Mouse (Mus musculus): Measurements from ENCODE around the gene Ip6k1. TPM values are rescaled to one million over a fixed set of nuclear protein-coding genes. Genes with fewer than 3 reads are reported as not detected.

The Ip6k1 gene
- polyA plus RNA-seq, 2 experiments = 34.6 to 83.3 TPM

DNA sequence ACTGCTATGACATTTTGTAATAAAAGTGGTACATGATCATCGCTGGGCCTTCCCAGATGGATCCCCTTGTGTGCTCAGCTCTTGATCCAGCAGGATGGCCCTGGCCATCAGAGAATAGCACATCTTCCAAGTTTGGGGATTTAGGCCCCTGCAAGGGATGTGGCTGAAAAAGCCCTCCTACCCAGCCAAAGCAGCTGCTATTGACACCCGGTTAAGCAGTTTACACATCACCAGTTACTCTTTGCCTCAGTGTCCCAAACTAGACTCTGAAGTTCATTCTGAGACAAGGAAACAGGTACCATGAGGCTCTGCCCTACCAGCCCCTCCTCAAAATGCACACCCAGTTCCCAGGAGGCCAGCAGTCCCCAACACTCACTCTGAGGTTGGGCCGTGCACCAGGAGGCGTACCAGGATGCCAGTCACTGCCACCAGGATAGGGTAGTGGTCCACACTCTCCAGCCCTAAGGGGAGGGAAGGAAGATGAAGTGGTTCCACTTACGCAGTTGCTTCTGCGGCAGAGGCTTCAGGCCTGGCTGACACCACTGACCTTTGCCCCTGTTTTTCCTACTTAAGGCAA lies 53.4 kb downstream of the Ip6k1 start:
- Histone ChIP-seq H3K36me3 (ENCODE audit: control insufficient read depth, insufficient read depth, low read length) (peaks cover 73% of the 10 kb centered on the region), H3K27ac (replicated peaks; ENCODE audit: low read depth, low read length) (no peak overlapping the region), H3K4me2 (replicated peaks; ENCODE audit: low read depth, low read length, severe bottlenecking) (no peak overlapping the region), H3K27me3 (ENCODE audit: control insufficient read depth, insufficient read depth, low read length) (no peaks in the 10 kb centered on the region), H3K4me3 (replicated peaks; ENCODE audit: low read length) (no peak overlapping the region), H3K9me3 (ENCODE audit: control insufficient read depth, low read length) (no peaks in the 10 kb centered on the region), H3K9ac (ENCODE audit: low read depth, low read length, severe bottlenecking) (no peak overlapping the region), H3K4me1 (ENCODE audit: control insufficient read depth, insufficient read depth, low read length) (peaks cover 5% of the 10 kb centered on the region; the same call in 1 of the 2 replicates)
- no peak for TF ChIP-seq POLR2A (IDR thresholded peaks at IDR 0.05; ENCODE audit: borderline replicate concordance, extremely low read depth, insufficient read depth, insufficient read length)
- ATAC-seq (ENCODE audit: low FRiP score, low read depth) (no peak), DNase-seq (ENCODE audit: low spot score) (no peak)
- WGBS = 87% methylated on average over 6 of the region's 6 CpGs

DNA sequence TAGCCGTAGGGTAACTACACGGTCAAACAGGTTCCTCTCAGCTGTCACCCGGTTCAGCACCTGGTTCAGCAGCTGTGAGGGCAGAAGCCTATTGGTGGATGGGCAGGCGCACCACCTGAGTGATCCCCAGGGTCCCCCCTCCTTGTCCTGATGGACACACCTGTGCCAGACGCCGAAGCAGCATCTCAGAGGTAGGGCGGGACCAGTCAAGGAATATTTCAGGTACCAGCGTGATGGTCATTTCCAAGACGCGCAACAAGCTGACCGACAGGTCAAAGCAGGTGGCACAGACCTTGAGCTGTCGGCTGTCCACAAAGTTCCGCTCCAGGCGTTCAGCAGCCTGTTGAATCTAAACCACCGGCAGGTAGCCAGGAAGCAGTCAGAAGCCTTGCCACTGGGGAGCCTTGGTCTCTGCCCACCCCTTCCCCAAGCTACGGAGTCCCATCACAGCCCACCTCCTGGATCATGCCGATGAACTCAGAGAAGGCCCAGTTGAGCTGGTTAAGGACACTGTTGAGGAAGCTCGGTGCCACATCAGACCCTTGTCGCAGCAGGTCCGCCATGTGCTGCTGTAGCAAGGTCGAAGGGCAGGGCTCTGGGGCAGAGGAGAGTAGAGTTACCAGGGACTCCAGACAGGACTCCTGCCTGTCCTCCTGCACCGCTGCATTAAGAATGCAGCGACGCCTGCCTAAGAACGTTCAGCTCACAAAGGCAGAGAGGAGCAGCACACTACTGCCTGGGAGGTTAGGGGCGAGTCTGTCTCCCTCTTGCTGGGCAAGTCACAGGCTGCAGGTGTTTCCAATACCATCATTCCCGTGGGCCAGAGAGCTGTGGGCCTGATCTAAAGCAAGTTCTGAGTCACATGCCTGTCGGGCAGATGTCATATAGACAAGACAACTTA lies 54.3 kb downstream of the Ip6k1 start:
- Histone ChIP-seq H3K36me3 (ENCODE audit: control insufficient read depth, insufficient read depth, low read length) (peaks cover 65% of the 10 kb centered on the region), H3K4me1 (ENCODE audit: control insufficient read depth, insufficient read depth, low read length) (peaks cover 5% of the 10 kb centered on the region; the same call in 1 of the 2 replicates), H3K27me3 (ENCODE audit: control insufficient read depth, insufficient read depth, low read length) (no peaks in the 10 kb centered on the region), H3K4me3 (replicated peaks; ENCODE audit: low read length) (no peak overlapping the region), H3K9me3 (ENCODE audit: control insufficient read depth, low read length) (no peaks in the 10 kb centered on the region), H3K27ac (replicated peaks; ENCODE audit: low read depth, low read length) (no peak overlapping the region), H3K4me2 (replicated peaks; ENCODE audit: low read depth, low read length, severe bottlenecking) (no peak overlapping the region), H3K9ac (ENCODE audit: low read depth, low read length, severe bottlenecking) (no peak overlapping the region)
- DNase-seq (ENCODE audit: low spot score) = no peak
- 78% methylated on average over 28 of the region's 28 CpGs for WGBS
- no peak for TF ChIP-seq POLR2A (IDR thresholded peaks at IDR 0.05; ENCODE audit: borderline replicate concordance, extremely low read depth, insufficient read depth, insufficient read length)
- no peak for ATAC-seq (ENCODE audit: low FRiP score, low read depth)

GRCm38 (mm10) chr9:108057262-108057562 lies 54.9 kb downstream of the Ip6k1 start:
- Histone ChIP-seq H3K4me3 (replicated peaks; ENCODE audit: low read length) (no peak overlapping the region), H3K9me3 (ENCODE audit: control insufficient read depth, low read length) (no peaks in the 10 kb centered on the region), H3K9ac (ENCODE audit: low read depth, low read length, severe bottlenecking) (no peak overlapping the region), H3K36me3 (ENCODE audit: control insufficient read depth, insufficient read depth, low read length) (peaks cover 61% of the 10 kb centered on the region), H3K4me2 (replicated peaks; ENCODE audit: low read depth, low read length, severe bottlenecking) (no peak overlapping the region), H3K27me3 (ENCODE audit: control insufficient read depth, insufficient read depth, low read length) (no peaks in the 10 kb centered on the region), H3K27ac (replicated peaks; ENCODE audit: low read depth, low read length) (no peak overlapping the region), H3K4me1 (ENCODE audit: control insufficient read depth, insufficient read depth, low read length) (peaks cover 5% of the 10 kb centered on the region; the same call in 1 of the 2 replicates)
- no peak for TF ChIP-seq POLR2A (IDR thresholded peaks at IDR 0.05; ENCODE audit: borderline replicate concordance, extremely low read depth, insufficient read depth, insufficient read length)
- no peak for DNase-seq (ENCODE audit: low spot score)
- 95% methylated on average over 5 of the region's 5 CpGs for WGBS
- no peak for ATAC-seq (ENCODE audit: low FRiP score, low read depth)

DNA sequence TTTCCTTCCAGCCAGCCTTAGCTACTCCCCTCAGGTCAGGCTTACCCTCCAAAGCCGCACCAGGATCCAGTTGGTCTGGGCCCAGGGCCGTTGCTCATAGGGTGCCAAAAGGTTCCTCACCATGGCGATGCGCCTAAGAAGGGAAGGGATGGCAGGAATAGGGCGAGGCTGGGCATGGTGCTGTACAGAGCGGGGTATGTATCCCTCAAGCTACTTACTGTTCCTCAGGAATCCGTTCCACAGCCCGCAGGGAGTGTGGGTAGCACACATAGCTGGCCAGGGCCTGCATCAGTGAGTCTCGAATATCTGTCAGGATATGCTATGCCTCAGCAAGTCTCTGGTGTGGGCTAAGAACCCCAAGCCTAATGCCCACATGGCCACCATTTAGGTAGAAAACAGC lies 56.0 kb downstream of the Ip6k1 start:
- no peak overlapping the region for H3K9ac ChIP-seq (ENCODE audit: low read depth, low read length, severe bottlenecking)
- peaks cover 2% of the 10 kb centered on the region; the same call in 1 of the 2 replicates for H3K4me1 ChIP-seq (ENCODE audit: control insufficient read depth, insufficient read depth, low read length)
- no peak overlapping the region for H3K4me2 ChIP-seq (replicated peaks; ENCODE audit: low read depth, low read length, severe bottlenecking)
- no peaks in the 10 kb centered on the region for H3K9me3 ChIP-seq (ENCODE audit: control insufficient read depth, low read length)
- no peak overlapping the region for H3K27ac ChIP-seq (replicated peaks; ENCODE audit: low read depth, low read length)
- H3K36me3 ChIP-seq (ENCODE audit: control insufficient read depth, insufficient read depth, low read length) = peaks cover 69% of the 10 kb centered on the region
- no peak overlapping the region for H3K4me3 ChIP-seq (replicated peaks; ENCODE audit: low read length)
- no peaks in the 10 kb centered on the region for H3K27me3 ChIP-seq (ENCODE audit: control insufficient read depth, insufficient read depth, low read length)
- TF ChIP-seq POLR2A (IDR thresholded peaks at IDR 0.05; ENCODE audit: borderline replicate concordance, extremely low read depth, insufficient read depth, insufficient read length) = no peak
- no peak for ATAC-seq (ENCODE audit: low FRiP score, low read depth)
- 93% methylated on average over 9 of the region's 9 CpGs for WGBS
- DNase-seq (ENCODE audit: low spot score) = no peak

DNA sequence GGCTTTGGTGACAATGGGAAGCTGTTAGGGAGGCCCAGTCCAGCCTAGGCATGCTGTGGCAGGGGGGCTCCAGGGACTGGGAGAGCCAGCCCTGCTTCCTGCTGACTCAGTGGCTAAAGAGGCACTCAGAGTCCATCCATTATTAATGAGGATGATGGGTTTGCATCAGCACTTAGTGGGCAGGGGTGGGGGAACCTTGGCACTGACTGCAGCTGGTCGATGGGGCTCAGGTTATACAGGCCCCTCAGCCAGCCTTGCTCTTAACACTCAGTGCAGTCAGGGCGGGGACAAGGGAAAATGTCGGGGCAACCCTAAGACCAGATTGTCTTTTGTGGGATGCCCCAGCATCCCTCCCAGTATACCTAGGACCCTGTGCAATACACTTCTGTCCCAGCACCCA lies 59.8 kb downstream of the Ip6k1 start:
- TF ChIP-seq POLR2A (IDR thresholded peaks at IDR 0.05; ENCODE audit: borderline replicate concordance, extremely low read depth, insufficient read depth, insufficient read length) = no peak
- DNase-seq (ENCODE audit: low spot score) (no peak), ATAC-seq (ENCODE audit: low FRiP score, low read depth) (no peak)
- H3K36me3 ChIP-seq (ENCODE audit: control insufficient read depth, insufficient read depth, low read length) = peaks cover 68% of the 10 kb centered on the region
- H3K9me3 ChIP-seq (ENCODE audit: control insufficient read depth, low read length) = no peaks in the 10 kb centered on the region
- no peak overlapping the region for H3K27ac ChIP-seq (replicated peaks; ENCODE audit: low read depth, low read length)
- H3K4me3 ChIP-seq (replicated peaks; ENCODE audit: low read length) = no peak overlapping the region
- 100% methylated on average over 3 of the region's 3 CpGs for WGBS
- H3K9ac ChIP-seq (ENCODE audit: low read depth, low read length, severe bottlenecking) = no peak overlapping the region
- no peaks in the 10 kb centered on the region for H3K4me1 ChIP-seq (ENCODE audit: control insufficient read depth, insufficient read depth, low read length)
- no peak overlapping the region for H3K4me2 ChIP-seq (replicated peaks; ENCODE audit: low read depth, low read length, severe bottlenecking)
- no peaks in the 10 kb centered on the region for H3K27me3 ChIP-seq (ENCODE audit: control insufficient read depth, insufficient read depth, low read length)
